8 mouse cellular contexts compared by ENCODE assay signal in the genomic region with DNA sequence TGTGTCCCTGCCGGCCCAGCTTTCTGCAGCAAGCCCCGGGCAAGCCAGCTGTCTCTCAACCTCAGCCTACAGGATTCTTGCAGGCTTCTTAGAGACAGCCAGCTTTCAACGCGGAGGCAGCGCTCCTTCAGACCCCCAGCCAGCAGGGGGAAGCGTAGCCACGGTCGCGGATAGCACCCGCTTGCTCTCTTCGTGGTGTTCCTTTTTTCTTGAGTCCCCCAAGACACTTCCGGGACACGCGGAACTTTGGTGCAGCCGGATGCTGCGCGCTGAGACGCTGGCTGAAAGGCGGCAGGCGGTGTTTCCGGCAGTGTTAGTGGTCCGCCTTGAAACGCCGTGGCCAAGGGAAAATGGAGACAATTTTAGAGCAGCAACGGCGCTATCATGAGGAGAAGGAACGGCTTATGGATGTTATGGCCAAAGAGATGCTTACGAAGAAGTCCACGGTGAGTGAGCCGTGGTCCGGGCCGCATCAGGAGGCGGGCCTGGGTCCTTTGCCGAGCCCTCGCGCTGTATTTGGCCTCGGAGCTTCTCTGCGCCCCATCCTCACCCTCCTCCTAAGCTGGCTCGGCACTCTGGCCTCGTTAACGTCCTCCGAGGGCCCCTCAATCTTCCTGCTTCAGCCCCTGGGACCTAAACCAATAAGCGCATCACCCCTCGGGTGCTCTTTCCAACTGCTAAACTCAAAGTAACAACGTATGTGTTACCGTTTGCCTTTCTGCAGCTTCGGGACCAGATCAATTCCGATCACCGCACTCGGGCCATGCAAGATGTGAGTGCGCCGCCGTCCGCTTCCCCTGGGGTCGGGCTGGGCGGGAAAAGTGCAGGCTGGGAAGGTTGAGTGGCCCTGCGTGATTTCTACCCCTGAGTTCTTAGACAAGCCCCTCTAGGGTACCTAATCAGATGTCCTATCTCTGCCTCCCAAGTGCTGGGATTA. TPM values are rescaled to one million over a fixed set of nuclear protein-coding genes. Genes with fewer than 3 reads are reported as not detected.
DNase-seq lines count a peak whose midpoint lies in the region; ATAC-seq and TF ChIP-seq lines count a peak whose summit lies in the region.

Gene Sf3a3 (plus strand): TSS at position 232 of the 937 bp plus-strand sequence.

- peaks cover 38% of the 10 kb centered on the region for H3K36me3 ChIP-seq in C2C12 (ENCODE audit: control insufficient read depth, insufficient read depth)
- H3K36me3 ChIP-seq in erythroblast, embryonic 14.5 days (ENCODE audit: control insufficient read depth): peaks cover 42% of the 10 kb centered on the region
- peaks cover 14% of the 10 kb centered on the region for H3K36me3 ChIP-seq in heart, embryonic 11.5 days (ENCODE audit: control insufficient read depth, insufficient read depth, low read length)
- H3K36me3 ChIP-seq in kidney, postnatal 0 days (ENCODE audit: insufficient read depth, low read length): peaks cover 25% of the 10 kb centered on the region
- H3K36me3 ChIP-seq in liver, embryonic 11.5 days (ENCODE audit: control insufficient read depth, insufficient read depth, low read length): peaks cover 15% of the 10 kb centered on the region
- peaks cover 41% of the 10 kb centered on the region for H3K36me3 ChIP-seq in stomach, embryonic 14.5 days (ENCODE audit: control insufficient read depth, insufficient read depth, low read length)

- H3K79me3 ChIP-seq in C2C12 (ENCODE audit: low read depth): peaks cover 22% of the 10 kb centered on the region

- TF ChIP-seq POLR2A in brain, embryonic 14.5 days (IDR thresholded peaks at IDR 0.05; ENCODE audit: borderline replicate concordance, extremely low read depth, insufficient read depth, insufficient read length, poor library complexity, severe bottlenecking): no peak

- H3K79me2 ChIP-seq in C2C12 (ENCODE audit: control insufficient read depth, insufficient read depth): peaks cover 36% of the 10 kb centered on the region

- peak within 1 kb of the TSS; percentile 87 for H3K4me3 ChIP-seq in C2C12 (ENCODE audit: insufficient read depth, poor library complexity, severe bottlenecking)
- peak within 1 kb of the TSS; percentile 99 for H3K4me3 ChIP-seq in erythroblast, embryonic 14.5 days (replicated peaks)
- H3K4me3 ChIP-seq in heart, embryonic 11.5 days (ENCODE audit: low read depth, low read length): peak within 1 kb of the TSS; percentile 95
- H3K4me3 ChIP-seq in kidney, postnatal 0 days (replicated peaks; ENCODE audit: low read depth, low read length): peak within 1 kb of the TSS; percentile 91
- peak within 1 kb of the TSS; percentile 87 for H3K4me3 ChIP-seq in liver, embryonic 11.5 days (ENCODE audit: low read depth, low read length)
- H3K4me3 ChIP-seq in stomach, embryonic 14.5 days (ENCODE audit: low read depth, low read length): peak within 1 kb of the TSS; percentile 79

- H3K4me1 ChIP-seq in erythroblast, embryonic 14.5 days (ENCODE audit: control insufficient read depth): peaks cover 58% of the 10 kb centered on the region
- peaks cover 16% of the 10 kb centered on the region for H3K4me1 ChIP-seq in heart, embryonic 11.5 days (ENCODE audit: control insufficient read depth, insufficient read depth, low read length)
- peaks cover 5% of the 10 kb centered on the region; the same call in 1 of the 2 replicates for H3K4me1 ChIP-seq in kidney, postnatal 0 days (replicated peaks; ENCODE audit: insufficient read depth, low read length)
- peaks cover 21% of the 10 kb centered on the region for H3K4me1 ChIP-seq in liver, embryonic 11.5 days (replicated peaks; ENCODE audit: control insufficient read depth, insufficient read depth, low read length)
- H3K4me1 ChIP-seq in stomach, embryonic 14.5 days (ENCODE audit: control insufficient read depth, insufficient read depth, low read length): peaks cover 18% of the 10 kb centered on the region; the same call in 1 of the 2 replicates

- H3K9me3 ChIP-seq in erythroblast, embryonic 14.5 days (ENCODE audit: control insufficient read depth, low read length): no peaks in the 10 kb centered on the region
- H3K9me3 ChIP-seq in heart, embryonic 11.5 days (replicated peaks; ENCODE audit: control insufficient read depth, low read length): no peaks in the 10 kb centered on the region
- H3K9me3 ChIP-seq in kidney, postnatal 0 days (replicated peaks; ENCODE audit: low read length): no peaks in the 10 kb centered on the region
- H3K9me3 ChIP-seq in liver, embryonic 11.5 days (ENCODE audit: control insufficient read depth, low read length): no peaks in the 10 kb centered on the region
- no peaks in the 10 kb centered on the region for H3K9me3 ChIP-seq in stomach, embryonic 14.5 days (ENCODE audit: control insufficient read depth, low read depth, low read length)

- H3ac ChIP-seq in C2C12 (ENCODE audit: control insufficient read depth, insufficient read length, low read depth): peak within 1 kb of the TSS; percentile 75

- peak; percentile 80 for ATAC-seq in heart, embryonic 11.5 days (replicated peaks; ENCODE audit: insufficient number of reproducible peaks, low FRiP score, low TSS enrichment)
- ATAC-seq in kidney, postnatal 0 days (replicated peaks; ENCODE audit: low FRiP score, low read depth): peak; percentile 88
- peak; percentile 88 for ATAC-seq in liver, embryonic 11.5 days (replicated peaks; ENCODE audit: low FRiP score)
- peak; percentile 91 for ATAC-seq in stomach, embryonic 14.5 days (ENCODE audit: insufficient number of reproducible peaks, insufficient read depth, low FRiP score, low read depth)

- peak within 1 kb of the TSS; percentile 90 for H3K9ac ChIP-seq in heart, embryonic 11.5 days (ENCODE audit: low read depth, low read length)
- peak within 1 kb of the TSS; percentile 90 for H3K9ac ChIP-seq in kidney, postnatal 0 days (ENCODE audit: low read depth, low read length)
- peak within 1 kb of the TSS; percentile 85 for H3K9ac ChIP-seq in liver, embryonic 11.5 days (ENCODE audit: low read depth, low read length)
- peak within 1 kb of the TSS; percentile 89 for H3K9ac ChIP-seq in stomach, embryonic 14.5 days (replicated peaks; ENCODE audit: low read depth, low read length)

- peak; percentile 99 for DNase-seq in brain, embryonic 14.5 days (ENCODE audit: low read depth)
- peak; percentile 97 for DNase-seq in kidney, postnatal 0 days (ENCODE audit: low spot score)
- peak; percentile 92 for DNase-seq in liver, embryonic 11.5 days (ENCODE audit: low spot score)
- DNase-seq in naive thymus-derived CD4-positive, alpha-beta T cell, adult 2 months (ENCODE audit: low read depth): peak; percentile 98

- H3K4me2 ChIP-seq in heart, embryonic 11.5 days: peak within 1 kb of the TSS; percentile 94
- H3K4me2 ChIP-seq in kidney, postnatal 0 days (ENCODE audit: low read length): peak within 1 kb of the TSS; percentile 94
- H3K4me2 ChIP-seq in liver, embryonic 11.5 days: peak within 1 kb of the TSS; percentile 93
- peak within 1 kb of the TSS; percentile 88 for H3K4me2 ChIP-seq in stomach, embryonic 14.5 days (replicated peaks; ENCODE audit: low read depth, low read length)

- peak; percentile 84 for TF ChIP-seq CTCF in C2C12 (IDR thresholded peaks at IDR 0.05; ENCODE audit: control insufficient read depth, insufficient read depth, insufficient read length)
- TF ChIP-seq CTCF in brain, embryonic 14.5 days (IDR thresholded peaks at IDR 0.05; ENCODE audit: borderline replicate concordance, extremely low read depth, insufficient read depth, insufficient read length): peak; percentile 89
- peak; percentile 91 for TF ChIP-seq CTCF in kidney, postnatal 0 days (IDR thresholded peaks at IDR 0.05; ENCODE audit: low read depth)

- WGBS in heart, embryonic 11.5 days (ENCODE audit: insufficient replicate concordance): under 1% methylated on average over 57 of the region's 57 CpGs
- under 1% methylated on average over 57 of the region's 57 CpGs for WGBS in kidney, postnatal 0 days
- under 1% methylated on average over 57 of the region's 57 CpGs for WGBS in liver, embryonic 11.5 days
- under 1% methylated on average over 57 of the region's 57 CpGs for WGBS in stomach, embryonic 14.5 days

- H3K27me3 ChIP-seq in C2C12 (ENCODE audit: control insufficient read depth, insufficient read depth, insufficient read length): no peaks in the 10 kb centered on the region
- no peaks in the 10 kb centered on the region for H3K27me3 ChIP-seq in erythroblast, embryonic 14.5 days (ENCODE audit: control insufficient read depth)
- no peaks in the 10 kb centered on the region for H3K27me3 ChIP-seq in heart, embryonic 11.5 days (ENCODE audit: control insufficient read depth, insufficient read depth, low read length)
- H3K27me3 ChIP-seq in kidney, postnatal 0 days (ENCODE audit: insufficient read depth, low read length): no peaks in the 10 kb centered on the region
- H3K27me3 ChIP-seq in liver, embryonic 11.5 days (replicated peaks; ENCODE audit: control insufficient read depth, insufficient read depth, low read length): no peaks in the 10 kb centered on the region
- H3K27me3 ChIP-seq in stomach, embryonic 14.5 days (ENCODE audit: control insufficient read depth, insufficient read depth, low read length): no peaks in the 10 kb centered on the region

- peak within 1 kb of the TSS; percentile 73; the same call in 1 of the 2 replicates for H3K27ac ChIP-seq in heart, embryonic 11.5 days (ENCODE audit: low read depth, low read length)
- peak within 1 kb of the TSS; percentile 68 for H3K27ac ChIP-seq in kidney, postnatal 0 days
- H3K27ac ChIP-seq in liver, embryonic 11.5 days (ENCODE audit: low read depth, low read length): peak within 1 kb of the TSS; percentile 56
- peak within 1 kb of the TSS; percentile 52; the same call in 1 of the 2 replicates for H3K27ac ChIP-seq in stomach, embryonic 14.5 days (ENCODE audit: low read length)

TF ChIP-seq in C2C12, 6 proteins besides CTCF, POLR2A, EP300 and RAD21:
- TF ChIP-seq MAX (IDR thresholded peaks at IDR 0.05): peak; percentile 65
- TF ChIP-seq FOSL1 (IDR thresholded peaks at IDR 0.05; ENCODE audit: insufficient read depth, low read length, poor library complexity, severe bottlenecking): no peak

RNA-seq across cellular contexts. Expression of gene Sf3a3, which starts in this region (rescaled TPM):
- polyA plus RNA-seq in C2C12 (2012; fragmentation: generic; extraction: Trizol): 71.6 TPM
- polyA plus RNA-seq in brain, embryonic 14.5 days (2012; rRNA removed): 53.1 and 59.7 TPM in 2 replicates
- 2.5 and 3.6 TPM in 2 replicates for polyA plus RNA-seq in erythroblast, embryonic 14.5 days (2012)
- 109 and 113 TPM in 2 replicates for polyA plus RNA-seq in heart, embryonic 11.5 days (2014; fragmentation: Nextera tagmentation; extraction: Ambion mirVana)
- 92.4 and 103 TPM in 2 replicates for polyA plus RNA-seq in kidney, postnatal 0 days (2015; fragmentation: Nextera tagmentation; extraction: Ambion mirVana)
- polyA plus RNA-seq in liver, embryonic 11.5 days (2014; fragmentation: Nextera tagmentation; extraction: Ambion mirVana): 172 and 182 TPM in 2 replicates
- polyA plus RNA-seq in stomach, embryonic 14.5 days (2014; fragmentation: Nextera tagmentation; extraction: Ambion mirVana): 145 and 150 TPM in 2 replicates

Comparison
In these comparisons a context has a peak if more than half of its experiments do, and no peak if none do; other contexts are left out.
1. Peak in every context shown above with its lines: DNase-seq, ATAC-seq, H3K4me3 ChIP-seq and H3K27ac ChIP-seq.
2. RNA of gene Sf3a3 (polyA plus RNA-seq): 172 to 182 TPM in liver, embryonic 11.5 days, 145 to 150 TPM in stomach, embryonic 14.5 days, 109 to 113 TPM in heart, embryonic 11.5 days, 92.4 to 103 TPM in kidney, postnatal 0 days, 71.6 TPM in C2C12 (single experiment) and 53.1 to 59.7 TPM in brain, embryonic 14.5 days; 2.5 to 3.6 TPM in erythroblast, embryonic 14.5 days; every median in the first group is over 10 times any median in the second.